Mouse (Mus musculus) subcutaneous adipose tissue, adult 2 months (tissue): ENCODE results near the gene Akap2. TPM values are rescaled to one million over a fixed set of nuclear protein-coding genes. Genes with fewer than 3 reads are reported as not detected.

Experiments used
- polyA plus RNA-seq: library from polyadenylated mRNA; depleted of rRNA; stranded (reverse); fragments of >200 nt; gene quantifications from 2 replicates; pipeline ENCODE4 v1.2.3, GENCODE M21; 2012; ENCODE audit warnings: low replicate concordance; rRNA removed

Akap2 gene
- 61.0 and 99.1 TPM in 2 replicates for polyA plus RNA-seq

DNA sequence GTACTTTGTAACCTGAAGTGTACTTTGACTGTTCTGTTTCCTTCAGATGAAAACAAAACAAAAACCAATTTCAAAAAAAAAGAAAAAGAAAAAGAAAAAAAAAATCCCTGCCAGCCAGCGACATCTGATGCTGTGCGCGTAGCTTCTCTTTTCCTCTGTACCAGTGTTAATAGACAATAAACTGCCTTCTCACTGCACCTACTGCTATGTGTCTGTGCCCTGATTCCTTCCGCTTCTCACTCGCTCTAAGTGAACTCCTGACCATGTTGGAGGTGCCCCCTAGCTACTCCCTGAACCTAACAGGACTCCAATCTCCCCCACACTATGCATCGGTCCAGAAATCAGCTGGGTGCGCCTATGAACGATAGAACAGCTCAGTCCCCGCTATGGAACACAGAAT is at the start of gene Akap2:
Gene Akap2 (plus strand): TSS at position 304 of the 400 bp plus-strand sequence.

DNA sequence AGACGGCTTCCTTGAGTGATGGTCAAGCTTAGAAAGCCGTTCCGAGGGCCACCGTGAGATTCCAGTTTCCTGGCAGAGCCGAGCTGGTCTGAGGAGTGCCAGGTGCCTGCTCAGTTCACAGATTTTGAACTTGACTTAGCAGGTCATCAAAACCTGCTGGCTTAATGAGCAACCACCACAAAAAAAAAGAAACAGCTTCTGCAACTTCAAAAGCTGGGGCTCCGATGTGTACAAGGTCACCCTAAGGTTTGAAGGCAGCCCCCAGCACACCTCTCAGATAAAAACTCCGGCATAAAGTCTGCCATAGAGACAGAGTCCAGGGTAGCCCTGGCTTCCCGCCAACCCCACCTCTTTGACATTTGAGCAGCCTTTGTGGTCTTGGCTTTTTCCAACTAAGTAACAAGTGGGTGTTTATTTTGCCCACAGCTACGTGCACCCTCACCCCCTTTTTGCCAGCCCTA is 198.8 kb downstream of the Akap2 start, which contains the start of gene D630039A03Rik:
Gene D630039A03Rik (minus strand): TSS at position 97 of the 461 bp plus-strand sequence.

Other genes with a start within 250 kb of the Akap2 start
- 2.8 and 6.4 TPM in 2 replicates for gene Pakap, start 149.5 kb upstream of the Akap2 start, polyA plus RNA-seq
- gene D630039A03Rik, start 198.6 kb downstream of the Akap2 start, polyA plus RNA-seq: 4.9 TPM in 1 of 2 replicates, not detected in the other
- gene Txn1, start 238.8 kb downstream of the Akap2 start, polyA plus RNA-seq: 116 and 150 TPM in 2 replicates